Mouse (Mus musculus) heart, postnatal 0 days (tissue): Measurements from ENCODE around the gene Snhg11.

ENCODE experiments used
- CTCF ChIP-seq: IDR thresholded peaks from 2 replicates; pipeline ENCODE4 v1.5.1; 2016; ENCODE audit warnings: antibody characterized with exemption, control low read depth, low read depth
- EP300 ChIP-seq: IDR thresholded peaks from 2 replicates; pipeline ENCODE4 v1.6.1; 2016; ENCODE audit warnings: antibody characterized with exemption, low read depth

DNA sequence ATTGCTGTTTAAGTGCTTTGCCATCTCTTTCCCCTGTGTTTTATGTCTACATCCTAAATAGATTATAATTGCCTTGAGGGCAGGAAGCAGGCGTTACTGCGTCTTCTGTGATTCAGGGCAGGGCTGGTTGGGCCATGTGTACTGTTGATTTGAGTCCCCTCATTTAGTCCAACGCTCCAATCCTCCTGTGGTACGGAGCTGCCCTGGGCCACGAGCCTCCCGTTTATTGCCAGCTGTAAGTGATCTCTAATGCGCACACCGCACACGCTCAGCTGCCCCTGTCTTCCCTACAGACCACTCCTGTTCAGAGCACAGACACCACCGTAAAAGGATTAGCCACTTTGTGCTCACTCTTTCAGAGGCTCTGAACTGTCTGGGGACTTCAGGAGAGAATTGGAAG, 37.7 kb upstream of the Snhg11 start:
- TF ChIP-seq CTCF = no peak
- TF ChIP-seq EP300 = no peak
